Mouse (Mus musculus): Measurements from ENCODE around the gene Fam120a.

DNA sequence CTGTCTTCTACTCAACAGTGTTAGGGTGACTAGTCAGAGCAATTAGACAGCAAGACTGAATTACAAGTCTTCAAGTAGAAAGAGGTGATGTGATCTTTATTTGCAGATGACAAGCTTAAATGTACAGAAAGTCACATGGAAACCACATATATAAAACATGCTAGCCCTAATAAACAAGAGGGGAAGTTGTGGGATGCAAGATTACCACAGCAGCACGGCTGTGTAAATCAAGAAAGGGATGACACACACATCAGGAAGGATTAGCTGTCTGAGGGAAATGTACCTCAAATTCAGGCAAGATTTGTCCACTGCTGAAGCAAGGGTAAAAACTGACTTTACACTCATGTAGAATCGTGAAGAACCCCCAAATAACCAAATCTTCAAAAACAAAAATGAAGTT lies 129.5 kb downstream of the Fam120a start:
- TF ChIP-seq POU5F1 (IDR thresholded peaks at IDR 0.05; ENCODE audit: borderline replicate concordance, low read length) (no peak), CTCF (conservative IDR thresholded peaks at IDR 0.05; ENCODE audit: low read length) (no peak), NANOG (IDR thresholded peaks at IDR 0.05; ENCODE audit: borderline replicate concordance, low read length) (no peak)
